Mouse (Mus musculus) erythroblast, embryonic 14.5 days (primary cell): ENCODE measurements around the gene Zfp607b. TPM values are rescaled to one million over a fixed set of nuclear protein-coding genes. Genes with fewer than 3 reads are reported as not detected.

Source experiments
- H3K27me3 ChIP-seq: 2 replicates; pipeline ENCODE4 v1.6.1; 2012; ENCODE audit warnings: inconsistent platforms; ENCODE audit not compliant: control insufficient read depth
- H3K36me3 ChIP-seq: 2 replicates; pipeline ENCODE4 v1.6.1; 2012; ENCODE audit warnings: mild to moderate bottlenecking, inconsistent platforms; ENCODE audit not compliant: control insufficient read depth
- H3K4me1 ChIP-seq: 2 replicates; pipeline ENCODE4 v1.6.1; 2012; ENCODE audit warnings: inconsistent platforms; ENCODE audit not compliant: control insufficient read depth
- H3K4me3 ChIP-seq: replicated peaks from 2 replicates; pipeline ENCODE3; 2012; ENCODE audit warnings: moderate library complexity, mild to moderate bottlenecking, inconsistent platforms
- H3K9me3 ChIP-seq: 2 replicates; pipeline ENCODE4 v1.6.1; 2012; ENCODE audit warnings: low read length, inconsistent platforms, mixed read lengths; ENCODE audit not compliant: control insufficient read depth
- GATA1 ChIP-seq: IDR thresholded peaks from 2 replicates; pipeline ENCODE4 v1.6.1; 2012; ENCODE audit warnings: low read length, inconsistent platforms, mixed read lengths
- TAL1 ChIP-seq: IDR thresholded peaks from 3 replicates; pipeline ENCODE4 v1.6.1; 2012; ENCODE audit warnings: low read length, inconsistent platforms, mixed read lengths
- polyA plus RNA-seq: library from polyadenylated mRNA; stranded (reverse); fragments of >175 nt; gene quantifications from 2 replicates; pipeline ENCODE4 v1.2.3, GENCODE M21; 2012

Gene Zfp607b
- not detected in 2 replicates for polyA plus RNA-seq

DNA sequence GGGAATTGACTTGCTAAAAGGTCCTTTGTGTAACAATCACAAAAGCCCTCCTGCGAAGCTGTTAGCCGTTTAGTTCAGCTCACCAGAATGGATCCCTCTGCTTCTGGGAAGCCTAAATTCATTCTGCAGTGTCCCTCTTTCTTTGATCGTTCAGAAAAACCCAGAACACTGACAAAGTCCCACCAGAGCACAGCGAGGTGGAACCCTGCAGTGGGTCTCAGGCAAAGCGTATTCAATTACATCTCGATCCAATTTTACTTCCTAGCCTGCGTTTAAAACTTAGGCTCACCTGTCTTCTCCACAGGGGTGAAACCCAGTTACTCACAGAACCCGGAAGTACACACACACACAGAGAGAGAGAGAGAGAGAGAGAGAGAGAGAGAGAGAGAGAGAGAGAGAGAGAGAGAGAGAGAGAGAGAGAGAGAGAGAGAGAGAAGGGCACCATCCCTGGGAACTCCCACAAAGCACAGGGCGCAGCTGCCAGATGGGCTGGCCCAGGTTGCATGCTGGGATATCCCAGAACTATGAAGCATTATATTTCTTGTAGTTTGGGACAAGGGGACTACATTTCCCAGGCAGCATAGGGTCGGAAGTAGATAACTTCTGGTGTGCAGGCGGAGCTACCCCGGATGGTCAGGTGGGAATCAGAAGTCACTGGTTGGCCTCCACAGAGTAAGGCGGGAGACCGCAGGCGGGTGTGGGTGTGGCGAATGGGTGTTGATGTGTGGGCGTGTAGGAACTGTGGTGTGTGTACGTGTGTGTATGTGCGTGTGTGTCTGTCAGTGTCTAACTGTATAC is at the start of gene Zfp607b:
Zfp607b (plus strand) TSS at position 526 of the 798 bp plus-strand sequence.
- H3K36me3 ChIP-seq, result no peaks in the 10 kb centered on the region
- no peaks in the 10 kb centered on the region for H3K9me3 ChIP-seq
- H3K4me3 ChIP-seq, result peak within 1 kb of the TSS; percentile 69
- peak; percentile 53; the same call in 1 of the 2 replicates for TF ChIP-seq GATA1
- TF ChIP-seq TAL1, result no peak
- peaks cover 7% of the 10 kb centered on the region for H3K27me3 ChIP-seq
- peaks cover 26% of the 10 kb centered on the region for H3K4me1 ChIP-seq

- no peak for TF ChIP-seq TAL1
- TF ChIP-seq GATA1, result no peak
Measured at GRCm38 (mm10) chr7:27644471-27644870, 44.7 kb upstream of the Zfp607b start.

DNA sequence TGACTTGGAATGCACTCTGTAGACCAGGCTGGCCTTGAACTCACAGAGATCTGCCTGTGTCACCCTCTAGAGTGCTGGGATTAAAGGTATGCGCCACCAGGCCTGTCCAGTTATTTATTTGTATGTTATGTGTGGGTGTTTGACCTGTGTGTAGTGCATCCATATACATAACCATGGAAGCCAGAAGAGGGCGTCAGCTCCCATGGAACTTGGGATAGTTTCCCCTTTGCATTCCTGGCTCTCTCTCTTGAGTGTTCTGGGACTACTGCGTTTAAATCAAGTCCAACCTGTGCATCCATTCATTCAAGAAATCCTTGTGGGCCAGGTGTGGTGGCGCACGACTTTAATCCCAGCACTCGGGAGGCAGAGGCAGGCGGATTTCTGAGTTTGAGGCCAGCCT is 42.6 kb upstream of the Zfp607b start:
- no peak overlapping the region for H3K4me3 ChIP-seq
- H3K9me3 ChIP-seq, result no peaks in the 10 kb centered on the region
- no peak for TF ChIP-seq GATA1
- peaks cover 1% of the 10 kb centered on the region for H3K27me3 ChIP-seq
- H3K4me1 ChIP-seq, result peaks cover 8% of the 10 kb centered on the region
- H3K36me3 ChIP-seq, result no peaks in the 10 kb centered on the region

More at GRCm38 (mm10) chr7:27644471-27644870, 44.7 kb upstream of the Zfp607b start:
- no peaks in the 10 kb centered on the region for H3K27me3 ChIP-seq
- H3K4me3 ChIP-seq, result no peak overlapping the region
- H3K9me3 ChIP-seq, result no peaks in the 10 kb centered on the region
- peaks cover 6% of the 10 kb centered on the region for H3K36me3 ChIP-seq
- H3K4me1 ChIP-seq, result no peaks in the 10 kb centered on the region

GRCm38 (mm10) chr7:27647281-27648002 is 41.7 kb upstream of the Zfp607b start:
- Histone ChIP-seq H3K27me3 (peaks cover 8% of the 10 kb centered on the region), H3K4me1 (peaks cover 8% of the 10 kb centered on the region), H3K36me3 (no peaks in the 10 kb centered on the region), H3K9me3 (peaks cover 2% of the 10 kb centered on the region; the same call in 1 of the 2 replicates), H3K4me3 (no peak overlapping the region)
- TF ChIP-seq GATA1 (no peak), TAL1 (no peak)

DNA sequence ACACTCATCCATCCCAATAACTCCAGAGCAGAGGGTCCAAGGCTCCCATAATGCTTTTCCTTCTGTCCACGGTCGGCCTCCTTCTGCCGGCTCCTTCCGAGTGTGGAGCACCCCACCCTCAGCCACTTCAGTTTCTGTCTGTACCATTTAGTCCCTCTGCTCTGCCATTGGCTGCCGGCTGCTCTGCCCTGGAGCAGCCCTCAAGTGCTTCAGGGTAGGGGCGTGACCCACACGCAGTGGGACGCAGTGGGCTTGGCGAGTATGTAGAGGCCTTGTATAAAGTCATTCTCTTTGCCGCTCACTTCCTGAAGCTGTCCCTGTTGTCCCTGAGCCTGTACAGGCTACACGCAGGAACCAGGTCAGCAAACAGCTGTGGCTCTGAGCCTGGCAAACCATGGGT is 39.4 kb upstream of the Zfp607b start:
- TF ChIP-seq TAL1 (no peak), GATA1 (no peak)
- Histone ChIP-seq H3K4me3 (peak overlapping the region; percentile 61), H3K4me1 (peaks cover 13% of the 10 kb centered on the region), H3K9me3 (peaks cover 6% of the 10 kb centered on the region; the same call in 1 of the 2 replicates), H3K36me3 (no peaks in the 10 kb centered on the region), H3K27me3 (peaks cover 31% of the 10 kb centered on the region)

- Histone ChIP-seq H3K27me3 (peaks cover 43% of the 10 kb centered on the region), H3K4me1 (peaks cover 13% of the 10 kb centered on the region), H3K36me3 (no peaks in the 10 kb centered on the region), H3K4me3 (peak overlapping the region; percentile 61), H3K9me3 (peaks cover 6% of the 10 kb centered on the region; the same call in 1 of the 2 replicates)
- no peak for TF ChIP-seq TAL1
- TF ChIP-seq GATA1, result no peak
Measured at GRCm38 (mm10) chr7:27650949-27651348, 38.2 kb upstream of the Zfp607b start.

DNA sequence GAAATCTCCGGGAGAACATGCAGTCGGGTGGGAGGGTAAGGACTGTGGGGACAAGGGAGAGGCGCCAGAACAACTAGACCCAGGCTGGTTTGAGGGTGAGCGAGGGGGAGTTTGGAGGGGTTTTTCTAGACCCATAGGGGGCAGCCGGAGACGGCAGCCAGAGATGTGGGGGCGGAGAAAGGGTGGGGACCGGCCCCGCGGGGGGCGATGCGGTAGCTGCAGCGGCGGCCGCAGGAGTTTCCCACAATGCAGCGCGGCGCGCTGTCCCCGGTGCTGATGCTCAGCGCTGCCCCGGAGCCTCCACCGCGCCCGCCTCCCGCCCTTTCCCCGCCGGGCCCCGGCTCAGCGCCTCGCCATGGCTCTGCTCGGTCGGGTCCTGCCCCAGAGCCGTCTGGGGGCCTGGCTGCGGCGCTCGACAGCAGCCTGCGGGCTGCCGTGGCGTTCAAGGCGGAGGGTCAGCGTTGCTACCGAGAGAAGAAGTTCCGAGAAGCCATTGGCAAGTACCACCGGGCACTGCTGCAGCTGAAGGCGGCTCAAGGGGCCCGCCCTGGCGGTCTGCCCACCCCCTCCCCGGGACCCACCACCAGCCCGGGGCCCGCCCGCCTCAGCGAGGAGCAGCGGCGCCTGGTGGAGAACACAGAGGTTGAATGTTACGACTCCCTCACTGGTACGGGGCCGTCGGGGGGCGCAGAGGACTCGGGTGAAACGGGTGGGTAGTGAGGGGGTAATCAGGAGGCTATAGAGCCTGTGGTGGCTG is 35.3 kb upstream of the Zfp607b start, which contains the start of gene Ttc9b:
Ttc9b (plus strand) TSS at position 235 of the 757 bp plus-strand sequence.
- H3K4me3 ChIP-seq, result no peak within 1 kb of the TSS
- H3K36me3 ChIP-seq, result no peaks in the 10 kb centered on the region
- peaks cover 29% of the 10 kb centered on the region for H3K4me1 ChIP-seq
- H3K9me3 ChIP-seq, result peaks cover 6% of the 10 kb centered on the region; the same call in 1 of the 2 replicates
- H3K27me3 ChIP-seq, result peaks cover 72% of the 10 kb centered on the region
- TF ChIP-seq TAL1, result no peak
- no peak for TF ChIP-seq GATA1

- H3K4me3 ChIP-seq, result no peak overlapping the region
- peaks cover 36% of the 10 kb centered on the region for H3K4me1 ChIP-seq
- peaks cover 6% of the 10 kb centered on the region; the same call in 1 of the 2 replicates for H3K9me3 ChIP-seq
- H3K27me3 ChIP-seq, result peaks cover 77% of the 10 kb centered on the region
- TF ChIP-seq GATA1 (no peak), TAL1 (no peak)
- no peaks in the 10 kb centered on the region for H3K36me3 ChIP-seq
Measured at GRCm38 (mm10) chr7:27654607-27655276, 34.4 kb upstream of the Zfp607b start.
